Mouse (Mus musculus): ENCODE data around the gene Fbxo17.

Fbxo17 gene

GRCm38 (mm10) chr7:28767462-28767965 lies 50.9 kb downstream of the Fbxo17 start, which contains the start of gene Nfkbib:
Gene Nfkbib, minus strand, starts transcription at chr7:28767512.
- no peak for DNase-seq (ENCODE audit: low spot score)

- no peak for DNase-seq (ENCODE audit: low spot score)
Measured at GRCm38 (mm10) chr7:28769414-28769958, 52.9 kb downstream of the Fbxo17 start.

DNA sequence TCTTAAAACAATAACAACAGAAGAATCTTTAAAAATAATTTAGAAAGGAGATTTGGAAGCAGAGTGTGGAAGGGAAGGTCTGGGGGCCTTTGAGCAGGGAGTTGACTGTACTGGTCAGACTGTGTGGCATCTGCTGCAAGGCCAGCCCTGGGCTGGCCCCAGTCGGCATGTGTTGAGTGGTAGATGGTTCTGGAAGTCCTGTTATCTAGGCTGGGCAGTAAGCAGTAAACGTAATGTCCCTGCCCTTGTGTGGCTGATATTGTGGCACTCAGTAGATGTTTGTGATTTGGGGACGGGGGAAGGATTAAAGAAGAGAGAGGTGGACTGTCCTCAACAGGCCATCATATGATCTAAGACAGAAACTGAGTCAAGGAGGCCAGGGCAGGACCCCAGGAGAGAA lies 53.7 kb downstream of the Fbxo17 start:
- DNase-seq (ENCODE audit: low spot score), result no peak

- no peak for DNase-seq (ENCODE audit: low spot score)
Measured at GRCm38 (mm10) chr7:28771867-28772266, 55.3 kb downstream of the Fbxo17 start.

DNA sequence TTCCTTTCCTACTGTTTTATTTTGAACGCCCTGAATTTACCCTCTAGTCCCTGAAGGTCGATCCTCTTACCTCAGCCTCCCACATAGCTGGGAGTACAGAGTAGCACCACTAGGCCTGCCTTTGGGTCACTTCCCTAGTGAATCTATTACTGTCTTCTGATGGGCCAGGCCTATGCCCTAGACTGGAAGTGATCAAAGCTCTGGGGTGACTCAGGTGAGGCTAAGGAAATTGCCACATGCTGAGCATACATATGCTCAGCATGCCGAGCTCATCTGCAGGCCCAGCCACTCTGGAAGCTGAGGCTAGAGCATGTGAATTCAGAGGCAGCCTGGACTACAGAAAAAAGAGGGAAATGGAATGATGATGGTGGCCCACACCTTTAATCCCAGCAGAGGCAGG lies 56.6 kb downstream of the Fbxo17 start:
- no peak for DNase-seq (ENCODE audit: low spot score)

GRCm38 (mm10) chr7:28774164-28774563 lies 57.6 kb downstream of the Fbxo17 start:
- no peak for DNase-seq (ENCODE audit: low spot score)

DNA sequence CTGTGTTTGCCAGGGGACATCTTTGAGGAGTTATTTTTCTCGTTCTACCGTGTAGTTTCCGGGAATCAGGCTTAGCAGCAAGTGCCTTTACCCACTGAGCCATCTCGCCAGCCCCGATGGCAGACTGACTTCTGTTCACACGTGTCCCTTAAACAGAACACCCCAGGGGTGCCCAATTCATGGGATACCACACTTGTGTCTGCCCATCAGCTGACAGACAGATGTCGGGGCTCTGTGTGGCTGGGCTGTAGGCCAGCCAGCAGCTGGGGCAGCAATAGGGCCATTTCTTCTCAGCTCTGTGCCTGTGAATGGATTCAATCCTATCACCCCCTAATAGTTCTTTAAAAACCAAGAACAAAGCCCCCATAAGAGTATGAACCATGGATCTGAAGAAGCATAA lies 58.5 kb downstream of the Fbxo17 start:
- no peak for DNase-seq (ENCODE audit: low spot score)

- no peak for DNase-seq (ENCODE audit: low spot score)
Measured at GRCm38 (mm10) chr7:28778825-28779224, 62.2 kb downstream of the Fbxo17 start.

DNA sequence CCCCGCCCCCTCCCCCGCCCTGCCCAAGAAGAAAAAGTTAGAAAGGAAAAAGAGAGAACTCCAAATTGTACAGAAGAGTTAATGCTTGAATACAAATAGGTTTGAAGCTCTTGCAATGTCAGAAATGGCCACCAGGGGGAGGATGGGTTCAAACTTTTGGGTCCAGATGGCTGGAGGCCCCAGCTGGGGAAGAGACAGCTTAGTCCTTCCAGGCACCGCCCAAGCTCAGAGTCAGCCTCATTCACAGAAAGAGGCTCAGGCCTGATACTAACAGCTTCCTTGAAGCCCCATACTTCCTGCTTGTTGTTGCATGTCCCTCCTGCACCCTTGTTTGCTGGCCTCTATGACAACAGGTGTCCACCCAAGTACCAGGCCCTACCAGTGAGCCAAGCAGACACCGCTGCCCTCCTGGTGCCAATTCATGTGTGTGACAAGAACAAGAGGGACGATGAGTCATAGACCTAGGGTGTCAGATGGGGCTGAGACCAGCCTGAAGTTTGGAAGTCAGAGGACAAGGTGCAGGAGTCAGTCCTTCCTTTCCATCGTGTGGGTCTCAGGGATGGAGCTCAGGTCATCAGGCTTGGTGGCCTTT lies 63.6 kb downstream of the Fbxo17 start:
- DNase-seq (ENCODE audit: low spot score), result peak; percentile 76

DNA sequence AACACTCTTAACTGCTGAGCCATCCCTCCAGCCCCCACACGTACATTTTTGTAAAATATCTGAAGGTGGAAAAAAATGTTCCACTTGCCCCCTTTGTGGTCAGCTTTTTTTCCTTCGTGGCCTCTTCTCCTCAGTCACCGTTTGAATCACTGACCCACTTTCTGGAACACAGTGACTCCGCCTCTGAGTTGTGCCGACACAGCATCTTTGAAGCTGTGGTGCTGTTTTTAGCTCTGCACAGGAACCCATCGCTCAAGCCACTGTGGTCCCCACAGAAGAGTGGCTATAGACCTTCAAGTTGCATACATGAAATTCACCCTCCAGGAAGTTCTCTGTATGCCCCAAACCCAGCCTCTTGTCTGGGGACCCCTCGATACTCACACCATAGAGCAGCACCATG lies 64.3 kb downstream of the Fbxo17 start:
- DNase-seq (ENCODE audit: low spot score), result no peak

DNA sequence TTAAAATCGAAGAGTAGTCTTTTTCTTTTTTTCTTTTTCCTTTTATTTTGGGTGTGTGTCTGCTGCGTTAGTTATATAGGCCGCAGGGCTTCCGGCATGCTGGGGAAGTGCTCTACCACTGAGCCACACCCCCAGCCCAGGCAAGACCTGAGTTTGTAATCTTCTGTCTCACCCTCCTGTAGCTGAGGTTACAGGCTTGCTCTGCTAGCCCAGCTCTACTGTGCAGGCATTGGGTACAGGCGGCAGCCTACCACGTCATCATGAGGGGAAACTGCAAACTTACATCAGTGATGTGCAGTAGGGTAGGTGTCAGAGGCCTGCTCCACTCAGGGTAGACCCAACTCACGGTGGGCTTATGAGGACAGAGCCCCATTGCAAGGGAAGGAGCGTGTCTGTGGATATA lies 64.7 kb downstream of the Fbxo17 start:
- no peak for DNase-seq (ENCODE audit: low spot score)

DNA sequence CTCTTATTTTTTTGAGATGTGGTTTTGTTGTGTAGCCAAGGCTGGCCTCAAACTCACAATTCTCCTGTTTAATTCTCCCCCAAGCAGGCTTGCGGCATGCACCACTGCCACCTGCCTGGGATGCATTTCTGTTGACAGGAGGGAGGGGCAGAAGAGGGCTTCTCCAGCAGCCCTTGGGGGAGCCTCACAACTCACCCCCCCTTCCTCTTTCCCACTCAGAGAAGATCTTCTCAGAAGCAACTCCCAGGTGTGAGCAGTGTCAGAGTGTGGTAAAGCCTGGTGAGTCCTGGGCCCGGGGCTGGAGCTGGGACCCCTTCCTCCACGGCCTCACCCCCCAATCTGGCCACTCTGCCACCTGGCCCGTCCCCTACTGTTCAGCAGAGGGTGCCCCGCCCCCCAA lies 68.6 kb downstream of the Fbxo17 start:
- DNase-seq (ENCODE audit: low spot score), result no peak
